Mouse (Mus musculus) liver, embryonic 14.5 days (tissue): ENCODE measurements around the gene C2cd2l.

Experiments
- CTCF ChIP-seq: IDR thresholded peaks from 2 replicates; pipeline ENCODE4 v1.5.1; 2016; ENCODE audit warnings: antibody characterized with exemption, low read depth, control low read depth
- EP300 ChIP-seq: IDR thresholded peaks from 2 replicates; pipeline ENCODE4 v1.6.1; 2016; ENCODE audit warnings: antibody characterized with exemption, low read depth

DNA sequence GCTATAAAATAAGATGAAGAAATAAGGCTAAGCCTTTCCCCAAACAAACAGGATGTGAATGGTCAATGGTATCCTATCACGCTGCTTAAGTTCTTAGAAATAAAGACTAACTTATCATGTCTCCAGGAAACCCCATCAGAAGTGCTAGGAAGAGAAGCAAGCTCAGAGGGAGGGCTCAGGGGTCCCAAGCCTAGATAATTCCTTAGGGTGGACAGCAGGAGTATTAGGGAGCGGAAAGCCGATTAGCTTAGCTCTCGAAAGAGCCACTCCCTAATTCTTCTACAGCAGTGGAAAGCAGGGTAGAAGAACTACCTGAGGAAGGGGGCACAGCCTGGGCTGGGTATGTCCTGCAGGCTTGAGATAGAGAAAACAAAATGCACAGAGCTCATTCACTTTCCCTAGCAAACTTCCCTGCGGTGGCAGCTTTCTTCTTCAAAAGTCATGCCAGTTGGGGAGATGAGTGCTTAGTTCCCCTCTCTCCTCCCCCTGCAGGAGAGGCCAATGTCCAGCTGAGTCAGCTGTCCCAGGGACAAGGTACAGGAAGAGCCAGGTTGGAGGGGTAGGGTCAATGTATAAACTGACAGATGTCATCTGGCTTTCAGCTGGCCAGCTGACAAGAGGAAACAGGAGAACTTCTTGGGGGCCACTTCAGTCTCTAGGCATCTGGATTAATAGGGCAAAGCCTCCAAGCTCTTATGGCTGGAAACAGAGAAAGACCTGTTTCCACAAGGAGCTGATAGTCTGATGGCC, 1.8 kb downstream of the C2cd2l start:
- TF ChIP-seq CTCF (no peak), EP300 (no peak)
